ENCODE assay signal across 8 mouse cellular contexts in the genomic region with DNA sequence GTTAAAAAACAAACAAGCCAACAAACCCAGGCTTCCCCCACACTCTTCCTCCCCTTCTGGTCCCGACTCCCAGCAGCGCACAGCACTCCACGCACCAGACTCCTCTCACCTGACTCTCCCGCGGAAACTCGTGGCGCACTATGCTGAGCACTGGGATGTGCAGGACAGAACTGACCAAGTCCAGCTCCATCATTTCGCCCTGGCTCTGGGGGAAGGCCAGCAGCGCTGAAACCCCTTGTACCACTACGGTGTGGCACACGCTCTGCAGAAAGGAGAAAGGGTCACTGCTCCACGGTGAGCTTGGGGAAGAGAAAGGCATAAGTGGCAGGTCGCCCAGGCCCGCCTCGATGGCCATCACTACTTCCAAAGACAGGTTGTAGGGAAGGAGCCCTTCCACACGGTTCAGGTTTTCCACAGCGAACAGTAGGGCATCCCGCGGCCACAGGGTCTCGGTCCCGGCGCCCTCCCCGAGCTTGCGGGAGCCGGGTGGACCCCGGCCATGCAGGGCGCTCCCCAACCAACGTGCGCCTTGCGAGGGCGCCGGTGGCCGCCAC. TPM values are rescaled to one million over a fixed set of nuclear protein-coding genes. Genes with fewer than 3 reads are reported as not detected.
A peak's percentile ranks its signal among the peaks of the same experiment; 100 is the strongest.
DNase-seq lines count a peak whose midpoint lies in the region; ATAC-seq lines count a peak whose summit lies in the region.

No protein-coding gene starts in this region.

- H3K4me2 ChIP-seq in kidney, embryonic 14.5 days (replicated peaks; ENCODE audit: low read depth, low read length), result peak overlapping the region; percentile 96
- H3K4me2 ChIP-seq in hindbrain, embryonic 14.5 days (replicated peaks), result peak overlapping the region; percentile 78
- H3K4me2 ChIP-seq in midbrain, embryonic 15.5 days, result peak overlapping the region; percentile 99

- peaks cover 38% of the 10 kb centered on the region for H3K27me3 ChIP-seq in kidney, embryonic 14.5 days (ENCODE audit: control insufficient read depth, insufficient read depth, low read length)
- H3K27me3 ChIP-seq in hindbrain, embryonic 14.5 days (ENCODE audit: control insufficient read depth, insufficient read depth, low read length), result peaks cover 33% of the 10 kb centered on the region
- peaks cover 5% of the 10 kb centered on the region; the same call in 1 of the 2 replicates for H3K27me3 ChIP-seq in midbrain, embryonic 15.5 days (replicated peaks)

- intact Hi-C loops in gastrocnemius, postnatal 14 days (cut with DNase I; ENCODE audit: low total_unique reads), result no loop called here

- H3K4me1 ChIP-seq in kidney, embryonic 14.5 days (ENCODE audit: control insufficient read depth, insufficient read depth, low read length), result peaks cover 3% of the 10 kb centered on the region; the same call in 1 of the 2 replicates
- H3K4me1 ChIP-seq in hindbrain, embryonic 14.5 days (replicated peaks; ENCODE audit: control insufficient read depth, insufficient read depth, low read length), result peaks cover 5% of the 10 kb centered on the region; the same call in 1 of the 2 replicates
- H3K4me1 ChIP-seq in midbrain, embryonic 15.5 days, result peaks cover 22% of the 10 kb centered on the region

- peak; percentile 41; the same call in 1 of the 2 replicates for ATAC-seq in kidney, embryonic 14.5 days (ENCODE audit: low FRiP score, low TSS enrichment)
- ATAC-seq in hindbrain, embryonic 14.5 days (ENCODE audit: low FRiP score), result peak; percentile 31; the same call in 1 of the 2 replicates
- ATAC-seq in midbrain, embryonic 15.5 days (replicated peaks), result peak; percentile 43

- H3K9ac ChIP-seq in kidney, embryonic 14.5 days (ENCODE audit: low read depth, low read length), result 0 out of 2 replicates have a peak overlapping the region, but pooled peaks have one; percentile 0
- H3K9ac ChIP-seq in hindbrain, embryonic 14.5 days, result peak overlapping the region; percentile 65
- H3K9ac ChIP-seq in midbrain, embryonic 15.5 days, result peak overlapping the region; percentile 66

- H3K36me3 ChIP-seq in kidney, embryonic 14.5 days (ENCODE audit: control insufficient read depth, insufficient read depth, low read length), result no peaks in the 10 kb centered on the region
- no peaks in the 10 kb centered on the region for H3K36me3 ChIP-seq in hindbrain, embryonic 14.5 days (replicated peaks; ENCODE audit: control insufficient read depth, insufficient read depth)
- no peaks in the 10 kb centered on the region for H3K36me3 ChIP-seq in midbrain, embryonic 15.5 days (replicated peaks)

- H3K9me3 ChIP-seq in kidney, embryonic 14.5 days (ENCODE audit: control insufficient read depth, low read length), result no peaks in the 10 kb centered on the region
- no peaks in the 10 kb centered on the region for H3K9me3 ChIP-seq in hindbrain, embryonic 14.5 days (ENCODE audit: control insufficient read depth, low read length)
- H3K9me3 ChIP-seq in midbrain, embryonic 15.5 days, result no peaks in the 10 kb centered on the region

- H3K4me3 ChIP-seq in kidney, embryonic 14.5 days (ENCODE audit: low read length), result peak overlapping the region; percentile 57
- H3K4me3 ChIP-seq in hindbrain, embryonic 14.5 days (replicated peaks; ENCODE audit: low read length), result peak overlapping the region; percentile 65
- H3K4me3 ChIP-seq in midbrain, embryonic 15.5 days, result peak overlapping the region; percentile 89

- no peak overlapping the region for H3K27ac ChIP-seq in kidney, embryonic 14.5 days (ENCODE audit: low read depth, low read length)
- peak overlapping the region; percentile 34; the same call in 1 of the 2 replicates for H3K27ac ChIP-seq in hindbrain, embryonic 14.5 days
- H3K27ac ChIP-seq in midbrain, embryonic 15.5 days, result peak overlapping the region; percentile 75

- WGBS in kidney, embryonic 14.5 days, result 4% methylated on average over 33 of the region's 33 CpGs
- 2% methylated on average over 33 of the region's 33 CpGs for WGBS in hindbrain, embryonic 14.5 days
- WGBS in midbrain, embryonic 15.5 days, result 2% methylated on average over 33 of the region's 33 CpGs

- DNase-seq in kidney, postnatal 25 days, result no peak
- peak; percentile 25 for DNase-seq in embryo, embryonic 11 days
- no peak for DNase-seq in hindbrain, embryonic 14.5 days (ENCODE audit: low spot score)
- DNase-seq in ovary, postnatal 14 days (ENCODE audit: low spot score), result no peak
- DNase-seq in gastrocnemius, postnatal 14 days, result no peak
- no peak for DNase-seq in natural killer cell, adult 2 months (ENCODE audit: low spot score in 2 of 2)

RNA-seq across cellular contexts. Expression of a gene that starts 1.2 kb away (rescaled TPM):
- polyA plus RNA-seq in kidney, embryonic 14.5 days (2014; fragmentation: Nextera tagmentation; extraction: Ambion mirVana), result 0.66 and 0.79 TPM in 2 replicates
- polyA plus RNA-seq in hindbrain, embryonic 14.5 days (2014; fragmentation: Nextera tagmentation; extraction: Ambion mirVana), result 33.7 and 42.7 TPM in 2 replicates
- 27.5 and 29.8 TPM in 2 replicates for polyA plus RNA-seq in midbrain, embryonic 15.5 days (2015; fragmentation: Nextera tagmentation; extraction: Ambion mirVana)
- under 1 TPM; 0.62 to 0.64 TPM for total RNA-seq in gastrocnemius, postnatal 14 days (2021)

Comparison
In these comparisons a context has a peak if more than half of its experiments do, and no peak if none do; other contexts are left out.
1. H3K9ac ChIP-seq: peak in every context shown above with its lines; median percentile 66 in midbrain, embryonic 15.5 days; 65 in hindbrain, embryonic 14.5 days; 0 in kidney, embryonic 14.5 days.
2. RNA of a gene that starts 1.2 kb away (polyA plus RNA-seq): 33.7 to 42.7 TPM in hindbrain, embryonic 14.5 days and 27.5 to 29.8 TPM in midbrain, embryonic 15.5 days; 0.66 to 0.79 TPM in kidney, embryonic 14.5 days; every median in the first group is over 10 times any median in the second.
3. Peak in every context shown above with its lines, with median percentiles within 50 percentile points of each other: ATAC-seq, H3K4me2 ChIP-seq and H3K4me3 ChIP-seq.